ENCODE assay signal across 15 mouse cellular contexts in the genomic region with DNA sequence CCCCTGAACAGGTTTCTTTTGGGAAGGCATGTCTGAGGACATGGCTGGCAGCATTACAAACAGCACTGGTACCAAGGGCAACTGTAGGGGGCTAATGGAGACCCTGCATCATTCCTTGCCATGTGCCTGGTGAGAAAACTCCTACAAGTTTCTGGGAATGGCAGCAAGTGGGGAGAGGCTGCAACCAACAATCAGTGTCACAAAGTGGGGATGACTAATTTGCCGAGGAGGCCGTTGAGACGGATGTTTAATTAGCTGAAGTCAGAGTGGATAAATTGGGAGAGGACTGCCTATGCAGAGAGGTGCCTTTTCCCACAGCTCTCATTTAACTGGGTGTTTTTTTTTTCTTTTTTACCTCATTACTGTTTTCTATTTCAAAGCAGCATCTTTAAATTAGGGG.
"Had no signal": no experiment of that assay in that cellular context is flagged by ENCODE, and none has a peak within 500 bp of the region (broad histone marks: within the 10 kb centered on the region; RNA-seq: fewer than 3 reads in every experiment).

No protein-coding gene starts in this region.

- H3K4me3 ChIP-seq: limb, embryonic 15.5 days; liver, embryonic 12.5 days; lung, embryonic 15.5 days; midbrain, embryonic 12.5 days; myocyte; neural tube, embryonic 15.5 days had no signal

- H3K4me2 ChIP-seq: limb, embryonic 15.5 days; liver, embryonic 12.5 days; lung, embryonic 15.5 days; midbrain, embryonic 12.5 days; neural tube, embryonic 15.5 days had no signal

- H3K9ac ChIP-seq: limb, embryonic 15.5 days; liver, embryonic 12.5 days; lung, embryonic 15.5 days; midbrain, embryonic 12.5 days; neural tube, embryonic 15.5 days had no signal

- H3K27me3 ChIP-seq: limb, embryonic 15.5 days; liver, embryonic 12.5 days; lung, embryonic 15.5 days; midbrain, embryonic 12.5 days; neural tube, embryonic 15.5 days had no signal

- H3K36me3 ChIP-seq: liver, embryonic 12.5 days; lung, embryonic 15.5 days; midbrain, embryonic 12.5 days; neural tube, embryonic 15.5 days had no signal

- DNase-seq: kidney, adult 11 months; kidney, adult 9 months; kidney, postnatal 36 days; layer of hippocampus, adult 9-11 months; layer of hippocampus, postnatal 36 days; lung, postnatal 4 days; right cerebral cortex, postnatal 14 days; thymus, postnatal 4 days had no signal

- H3K9me3 ChIP-seq: limb, embryonic 15.5 days; liver, embryonic 12.5 days; lung, embryonic 15.5 days; midbrain, embryonic 12.5 days; neural tube, embryonic 15.5 days had no signal

- H3K4me1 ChIP-seq: limb, embryonic 15.5 days; liver, embryonic 12.5 days had no signal

- ATAC-seq: liver, embryonic 12.5 days had no signal

- H3K27ac ChIP-seq: kidney, postnatal 0 days; limb, embryonic 15.5 days; liver, embryonic 12.5 days; lung, embryonic 15.5 days; midbrain, embryonic 12.5 days; neural tube, embryonic 15.5 days had no signal
